Mouse (Mus musculus): ENCODE results near the gene Tmem185b.

DNA sequence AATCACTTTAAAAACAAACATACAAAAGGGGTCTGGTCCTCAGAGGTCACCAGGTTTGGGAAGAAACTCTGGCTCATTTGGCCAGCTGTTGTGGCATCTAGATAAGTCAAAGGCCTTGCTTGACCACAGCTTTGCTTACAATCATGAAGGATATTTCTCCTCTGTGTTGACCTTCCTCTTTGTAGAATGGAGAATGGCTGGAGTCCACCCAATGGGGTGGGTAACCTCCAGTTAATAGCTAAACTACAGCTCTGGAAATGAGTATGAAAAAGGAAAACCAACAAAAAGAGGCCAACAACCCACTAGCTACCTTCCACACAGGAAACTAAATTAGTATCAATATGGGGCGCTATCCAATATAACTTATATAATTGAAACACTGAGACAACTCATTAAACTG, 25.7 kb downstream of the Tmem185b start:
- TF ChIP-seq POLR2A (IDR thresholded peaks at IDR 0.05; ENCODE audit: insufficient read length, low read depth) (no peak), MAX (IDR thresholded peaks at IDR 0.05; ENCODE audit: low read depth) (no peak), CEBPB (IDR thresholded peaks at IDR 0.05; ENCODE audit: insufficient read depth, poor library complexity, severe bottlenecking) (no peak), USF1 (IDR thresholded peaks at IDR 0.05; ENCODE audit: low read depth) (no peak), REST (IDR thresholded peaks at IDR 0.05; ENCODE audit: insufficient read depth, insufficient read length) (no peak), TCF12 (IDR thresholded peaks at IDR 0.05; ENCODE audit: insufficient read depth, poor library complexity, severe bottlenecking) (no peak), MYOG (IDR thresholded peaks at IDR 0.05; ENCODE audit: control insufficient read depth in 1 of 3, insufficient read depth in 1 of 3, insufficient read length in 2 of 3, low read depth in 2 of 3) (no peak), E2F4 (IDR thresholded peaks at IDR 0.05; ENCODE audit: insufficient read depth) (no peak), SRF (IDR thresholded peaks at IDR 0.05; ENCODE audit: control insufficient read depth, insufficient read length, low read depth) (no peak), POLR2AphosphoS2 (IDR thresholded peaks at IDR 0.05; ENCODE audit: insufficient read length, low read depth) (no peak), MYOD1 (IDR thresholded peaks at IDR 0.05; ENCODE audit: control insufficient read depth in 1 of 3, insufficient read length in 2 of 3, low read depth in 2 of 3) (no peak), TCF3 (IDR thresholded peaks at IDR 0.05; ENCODE audit: insufficient read length, low read depth) (no peak)
